Mouse (Mus musculus) kidney, embryonic 15.5 days (tissue): ENCODE data around the gene Nampt. TPM values are rescaled to one million over a fixed set of nuclear protein-coding genes. Genes with fewer than 3 reads are reported as not detected.

Source experiments
- ATAC-seq: fragments of 200-750 bp; cut with Nextera tagmentation; replicated peaks from 2 replicates; pipeline ENCODE4 v1.8.0; 2017; ENCODE audit warnings: moderate TSS enrichment; ENCODE audit not compliant: low FRiP score
- H3K27ac ChIP-seq: fragments of 300-500 bp; sonication (generic); 2 replicates; pipeline ENCODE4 v1.5.1; 2015; ENCODE audit warnings: mild to moderate bottlenecking, inconsistent platforms
- H3K27me3 ChIP-seq: fragments of 300-500 bp; sonication (generic); 2 replicates; pipeline ENCODE4 v1.6.1; 2015; ENCODE audit warnings: inconsistent platforms
- H3K36me3 ChIP-seq: fragments of 300-500 bp; sonication (generic); 2 replicates; pipeline ENCODE4 v1.6.1; 2015; ENCODE audit warnings: inconsistent platforms
- H3K4me1 ChIP-seq: fragments of 300-500 bp; sonication (generic); 2 replicates; pipeline ENCODE4 v1.6.1; 2015; ENCODE audit warnings: inconsistent platforms
- H3K4me2 ChIP-seq: fragments of 300-500 bp; sonication (generic); 2 replicates; pipeline ENCODE4 v1.6.1; 2015; ENCODE audit warnings: moderate library complexity, mild to moderate bottlenecking, inconsistent platforms
- H3K4me3 ChIP-seq: fragments of 300-500 bp; sonication (generic); replicated peaks from 2 replicates; pipeline ENCODE4 v1.5.1; 2015; ENCODE audit warnings: mild to moderate bottlenecking, inconsistent platforms
- H3K9ac ChIP-seq: fragments of 300-500 bp; sonication (generic); 2 replicates; pipeline ENCODE4 v1.6.1; 2015; ENCODE audit warnings: mild to moderate bottlenecking, inconsistent platforms
- H3K9me3 ChIP-seq: fragments of 300-500 bp; sonication (generic); replicated peaks from 2 replicates; pipeline ENCODE4 v1.6.1; 2016; ENCODE audit warnings: inconsistent platforms
- WGBS: fragments of 180-500 bp; shearing (Covaris S2); methylation state at CpG from one replicate; pipeline ENCODE4 v1.1.7; 2015; ENCODE audit warnings: mixed read lengths; 5-methylcytosine and 5-hydroxymethylcytosine counted together
- polyA plus RNA-seq: library from polyadenylated mRNA; unstranded; fragments of >200 nt; fragmentation: Nextera tagmentation; extraction: Ambion mirVana; gene quantifications from 2 replicates; pipeline ENCODE4 v1.2.1, GENCODE M21; 2015

Nampt gene
- 23.9 and 25.9 TPM in 2 replicates for polyA plus RNA-seq

GRCm38 (mm10) chr12:32819416-32819815, at the start of gene Nampt:
Gene Nampt, plus strand, starts transcription at chr12:32819545.
- H3K4me3 ChIP-seq, result peak within 1 kb of the TSS; percentile 89
- ATAC-seq, result no peak
- peak within 1 kb of the TSS; percentile 74 for H3K9ac ChIP-seq
- no peaks in the 10 kb centered on the region for H3K27me3 ChIP-seq
- no peaks in the 10 kb centered on the region for H3K9me3 ChIP-seq
- peaks cover 13% of the 10 kb centered on the region; the same call in 1 of the 2 replicates for H3K36me3 ChIP-seq
- peak within 1 kb of the TSS; percentile 71 for H3K4me2 ChIP-seq
- WGBS, result 6% methylated on average over 5 of the region's 5 CpGs
- peak within 1 kb of the TSS; percentile 97 for H3K27ac ChIP-seq
- peaks cover 8% of the 10 kb centered on the region for H3K4me1 ChIP-seq

GRCm38 (mm10) chr12:32770766-32771165, 48.6 kb upstream of the Nampt start:
- Histone ChIP-seq H3K27ac (no peak overlapping the region), H3K27me3 (no peaks in the 10 kb centered on the region), H3K4me3 (no peak overlapping the region), H3K4me1 (no peaks in the 10 kb centered on the region), H3K4me2 (no peak overlapping the region), H3K9ac (no peak overlapping the region), H3K36me3 (no peaks in the 10 kb centered on the region), H3K9me3 (no peaks in the 10 kb centered on the region)
- WGBS, result 76% methylated on average over 4 of the region's 4 CpGs
- no peak for ATAC-seq

GRCm38 (mm10) chr12:32774592-32774991, 44.8 kb upstream of the Nampt start:
- 77% methylated on average over 5 of the region's 5 CpGs for WGBS

GRCm38 (mm10) chr12:32789092-32789491, 30.3 kb upstream of the Nampt start:
- H3K27me3 ChIP-seq, result no peaks in the 10 kb centered on the region
- H3K4me1 ChIP-seq, result no peaks in the 10 kb centered on the region
- ATAC-seq, result no peak
- no peak overlapping the region for H3K4me3 ChIP-seq
- no peaks in the 10 kb centered on the region for H3K36me3 ChIP-seq
- WGBS, result 73% methylated on average over 3 of the region's 3 CpGs
- no peak overlapping the region for H3K9ac ChIP-seq
- H3K4me2 ChIP-seq, result no peak overlapping the region
- no peaks in the 10 kb centered on the region for H3K9me3 ChIP-seq
- H3K27ac ChIP-seq, result no peak overlapping the region

More at GRCm38 (mm10) chr12:32774592-32774991, 44.8 kb upstream of the Nampt start:
- H3K4me2 ChIP-seq, result no peak overlapping the region
- no peaks in the 10 kb centered on the region for H3K9me3 ChIP-seq
- H3K27ac ChIP-seq, result no peak overlapping the region
- H3K4me1 ChIP-seq, result no peaks in the 10 kb centered on the region
- H3K36me3 ChIP-seq, result no peaks in the 10 kb centered on the region
- no peak for ATAC-seq
- H3K4me3 ChIP-seq, result no peak overlapping the region
- no peaks in the 10 kb centered on the region for H3K27me3 ChIP-seq
- H3K9ac ChIP-seq, result no peak overlapping the region

- no peak for ATAC-seq
Observed at GRCm38 (mm10) chr12:32795765-32796471, 23.4 kb upstream of the Nampt start.

GRCm38 (mm10) chr12:32797438-32797837, 21.9 kb upstream of the Nampt start:
- Histone ChIP-seq H3K27me3 (no peaks in the 10 kb centered on the region), H3K4me3 (no peak overlapping the region), H3K27ac (no peak overlapping the region), H3K4me1 (no peaks in the 10 kb centered on the region), H3K4me2 (no peak overlapping the region), H3K9me3 (no peaks in the 10 kb centered on the region), H3K9ac (no peak overlapping the region), H3K36me3 (no peaks in the 10 kb centered on the region)
- ATAC-seq, result no peak
- WGBS, result 69% methylated on average over 3 of the region's 3 CpGs

More at GRCm38 (mm10) chr12:32795765-32796471, 23.4 kb upstream of the Nampt start:
- Histone ChIP-seq H3K36me3 (no peaks in the 10 kb centered on the region), H3K27ac (no peak overlapping the region), H3K9me3 (no peaks in the 10 kb centered on the region), H3K4me3 (no peak overlapping the region), H3K9ac (no peak overlapping the region), H3K4me1 (no peaks in the 10 kb centered on the region), H3K4me2 (no peak overlapping the region), H3K27me3 (no peaks in the 10 kb centered on the region)
- 62% methylated on average over 8 of the region's 8 CpGs for WGBS

- Histone ChIP-seq H3K4me3 (no peak overlapping the region), H3K9me3 (no peaks in the 10 kb centered on the region), H3K9ac (no peak overlapping the region), H3K27ac (no peak overlapping the region), H3K4me1 (no peaks in the 10 kb centered on the region), H3K4me2 (no peak overlapping the region), H3K36me3 (no peaks in the 10 kb centered on the region), H3K27me3 (no peaks in the 10 kb centered on the region)
- no peak for ATAC-seq
- WGBS, result 80% methylated on average over 7 of the region's 7 CpGs
Observed at GRCm38 (mm10) chr12:32801078-32801477, 18.3 kb upstream of the Nampt start.

- H3K9me3 ChIP-seq, result no peaks in the 10 kb centered on the region
- H3K27ac ChIP-seq, result no peak overlapping the region
- H3K27me3 ChIP-seq, result no peaks in the 10 kb centered on the region
- H3K9ac ChIP-seq, result no peak overlapping the region
- no peak overlapping the region for H3K4me2 ChIP-seq
- no peaks in the 10 kb centered on the region for H3K36me3 ChIP-seq
- 78% methylated on average over 1 of the region's 1 CpGs for WGBS
- ATAC-seq, result no peak
- H3K4me3 ChIP-seq, result no peak overlapping the region
- no peaks in the 10 kb centered on the region for H3K4me1 ChIP-seq
Observed at GRCm38 (mm10) chr12:32805559-32805958, 13.8 kb upstream of the Nampt start.

GRCm38 (mm10) chr12:32819823-32820605, 669 bp downstream of the Nampt start:
- peak; percentile 97 for ATAC-seq
- peaks cover 8% of the 10 kb centered on the region for H3K4me1 ChIP-seq

GRCm38 (mm10) chr12:32820688-32821503, 1.6 kb downstream of the Nampt start:
- peak; percentile 86 for ATAC-seq
- peaks cover 14% of the 10 kb centered on the region; the same call in 1 of the 2 replicates for H3K36me3 ChIP-seq
- WGBS, result 2% methylated on average over 49 of the region's 49 CpGs
- H3K4me2 ChIP-seq, result peak overlapping the region; percentile 71
- H3K9ac ChIP-seq, result peak overlapping the region; percentile 74
- H3K4me1 ChIP-seq, result peaks cover 8% of the 10 kb centered on the region
- H3K4me3 ChIP-seq, result peak overlapping the region; percentile 89
- H3K27ac ChIP-seq, result peak overlapping the region; percentile 97
- no peaks in the 10 kb centered on the region for H3K27me3 ChIP-seq
- H3K9me3 ChIP-seq, result no peaks in the 10 kb centered on the region

More at GRCm38 (mm10) chr12:32819823-32820605, 669 bp downstream of the Nampt start:
- WGBS, result under 1% methylated on average over 62 of the region's 80 CpGs
- no peaks in the 10 kb centered on the region for H3K27me3 ChIP-seq
- H3K4me3 ChIP-seq, result peak overlapping the region; percentile 89
- peak overlapping the region; percentile 97 for H3K27ac ChIP-seq
- H3K4me2 ChIP-seq, result peak overlapping the region; percentile 71
- peak overlapping the region; percentile 74 for H3K9ac ChIP-seq
- H3K9me3 ChIP-seq, result no peaks in the 10 kb centered on the region
- peaks cover 14% of the 10 kb centered on the region; the same call in 1 of the 2 replicates for H3K36me3 ChIP-seq

- 45% methylated on average over 2 of the region's 2 CpGs for WGBS
- Histone ChIP-seq H3K4me3 (peak overlapping the region; percentile 89), H3K27me3 (no peaks in the 10 kb centered on the region), H3K36me3 (peaks cover 14% of the 10 kb centered on the region; the same call in 1 of the 2 replicates), H3K9ac (0 out of 2 replicates have a peak overlapping the region, but pooled peaks have one; percentile 74), H3K27ac (peak overlapping the region; percentile 97; the same call in 1 of the 2 replicates), H3K4me2 (peak overlapping the region; percentile 71), H3K4me1 (peaks cover 8% of the 10 kb centered on the region), H3K9me3 (no peaks in the 10 kb centered on the region)
- no peak for ATAC-seq
Observed at GRCm38 (mm10) chr12:32821504-32822011, 2.2 kb downstream of the Nampt start.
